Mouse (Mus musculus) heart, postnatal 0 days (tissue): ENCODE data around the gene C1qtnf2. TPM values are rescaled to one million over a fixed set of nuclear protein-coding genes. Genes with fewer than 3 reads are reported as not detected.
A peak's percentile ranks its signal among the peaks of the same experiment; 100 is the strongest.

Experiments used
- ATAC-seq: fragments of 200-750 bp; cut with Nextera tagmentation; 2 replicates; pipeline ENCODE4 v1.8.0; 2017; ENCODE audit warnings: low read depth, moderate number of reproducible peaks, moderate library complexity; ENCODE audit not compliant: insufficient read depth
- DNase-seq: peaks from one replicate; pipeline ENCODE4 v3.0.0-alpha.2; 2016; ENCODE audit warnings: low spot score
- H3K27ac ChIP-seq: fragments of 300-500 bp; sonication (generic); 2 replicates; pipeline ENCODE4 v1.5.1; 2014; ENCODE audit warnings: low read depth, mild to moderate bottlenecking
- H3K27me3 ChIP-seq: fragments of 300-500 bp; sonication (generic); 2 replicates; pipeline ENCODE4 v1.6.1; 2014; ENCODE audit warnings: low read length, mixed read lengths; ENCODE audit not compliant: control insufficient read depth, insufficient read depth
- H3K36me3 ChIP-seq: fragments of 300-500 bp; sonication (generic); replicated peaks from 2 replicates; pipeline ENCODE4 v1.6.1; 2014; ENCODE audit warnings: low read length, mixed read lengths; ENCODE audit not compliant: control insufficient read depth, insufficient read depth
- H3K4me1 ChIP-seq: fragments of 300-500 bp; sonication (generic); 2 replicates; pipeline ENCODE4 v1.6.1; 2014; ENCODE audit warnings: antibody characterized with exemption; ENCODE audit not compliant: control insufficient read depth, insufficient read depth
- H3K4me2 ChIP-seq: fragments of 300-500 bp; sonication (generic); 2 replicates; pipeline ENCODE4 v1.6.1; 2014; ENCODE audit warnings: low read depth, mild to moderate bottlenecking, low read length, moderate library complexity
- H3K4me3 ChIP-seq: fragments of 300-500 bp; sonication (generic); 2 replicates; pipeline ENCODE4 v1.5.1; 2014; ENCODE audit warnings: low read depth, low read length
- H3K9ac ChIP-seq: fragments of 300-500 bp; sonication (generic); replicated peaks from 2 replicates; pipeline ENCODE4 v1.6.1; 2014; ENCODE audit warnings: low read depth, low read length, mixed read lengths
- H3K9me3 ChIP-seq: fragments of 300-500 bp; sonication (generic); replicated peaks from 2 replicates; pipeline ENCODE4 v1.6.1; 2016; ENCODE audit warnings: low read length; ENCODE audit not compliant: control insufficient read depth
- CTCF ChIP-seq: IDR thresholded peaks from 2 replicates; pipeline ENCODE4 v1.5.1; 2016; ENCODE audit warnings: antibody characterized with exemption, control low read depth, low read depth
- EP300 ChIP-seq: IDR thresholded peaks from 2 replicates; pipeline ENCODE4 v1.6.1; 2016; ENCODE audit warnings: antibody characterized with exemption, low read depth
- WGBS: fragments of 180-500 bp; shearing (Covaris S2); extraction: QIAGEN DNeasy Blood & Tissue Kit; methylation state at CpG from one replicate; pipeline ENCODE4 v1.1.7; 2014; 5-methylcytosine and 5-hydroxymethylcytosine counted together
- polyA plus RNA-seq: library from polyadenylated mRNA; unstranded; fragments of >200 nt; fragmentation: Nextera tagmentation; extraction: Ambion mirVana; gene quantifications from 2 replicates; pipeline ENCODE4 v1.2.1, GENCODE M21; 2015
- total RNA-seq: library from RNA; depleted of rRNA; stranded (reverse); fragments of >200 nt; gene quantifications from 2 replicates; pipeline ENCODE4 v1.2.3, GENCODE M21; 2014; ENCODE audit warnings: low replicate concordance

The C1qtnf2 gene
- total and polyA plus RNA-seq, 2 experiments from 2014 or later, result 13.9 to 14.3 TPM

- Histone ChIP-seq H3K4me1 (no peaks in the 10 kb centered on the region), H3K27ac (no peak overlapping the region), H3K9ac (no peak overlapping the region), H3K4me2 (no peak overlapping the region), H3K4me3 (no peak overlapping the region), H3K27me3 (no peaks in the 10 kb centered on the region), H3K36me3 (no peaks in the 10 kb centered on the region), H3K9me3 (no peaks in the 10 kb centered on the region)
- DNase-seq (no peak), ATAC-seq (no peak)
- TF ChIP-seq EP300 (no peak), CTCF (no peak)
- 85% methylated on average over 3 of the region's 3 CpGs for WGBS
These were observed 46.4 kb downstream of the C1qtnf2 start for GRCm38 (mm10) chr11:43520521-43520920.

GRCm38 (mm10) chr11:43528078-43528682, 54.1 kb downstream of the C1qtnf2 start:
- Histone ChIP-seq H3K9ac (peak overlapping the region; percentile 77), H3K4me3 (peak overlapping the region; percentile 80), H3K4me1 (peaks cover 30% of the 10 kb centered on the region), H3K27ac (peak overlapping the region; percentile 87), H3K36me3 (peaks cover 4% of the 10 kb centered on the region; the same call in 1 of the 2 replicates), H3K9me3 (no peaks in the 10 kb centered on the region), H3K27me3 (no peaks in the 10 kb centered on the region), H3K4me2 (peak overlapping the region; percentile 66)
- TF ChIP-seq EP300 (no peak), CTCF (no peak; the same call in 1 of the 2 replicates)
- under 1% methylated on average over 25 of the region's 25 CpGs for WGBS
- DNase-seq, result no peak
- ATAC-seq, result peak; percentile 19

DNA sequence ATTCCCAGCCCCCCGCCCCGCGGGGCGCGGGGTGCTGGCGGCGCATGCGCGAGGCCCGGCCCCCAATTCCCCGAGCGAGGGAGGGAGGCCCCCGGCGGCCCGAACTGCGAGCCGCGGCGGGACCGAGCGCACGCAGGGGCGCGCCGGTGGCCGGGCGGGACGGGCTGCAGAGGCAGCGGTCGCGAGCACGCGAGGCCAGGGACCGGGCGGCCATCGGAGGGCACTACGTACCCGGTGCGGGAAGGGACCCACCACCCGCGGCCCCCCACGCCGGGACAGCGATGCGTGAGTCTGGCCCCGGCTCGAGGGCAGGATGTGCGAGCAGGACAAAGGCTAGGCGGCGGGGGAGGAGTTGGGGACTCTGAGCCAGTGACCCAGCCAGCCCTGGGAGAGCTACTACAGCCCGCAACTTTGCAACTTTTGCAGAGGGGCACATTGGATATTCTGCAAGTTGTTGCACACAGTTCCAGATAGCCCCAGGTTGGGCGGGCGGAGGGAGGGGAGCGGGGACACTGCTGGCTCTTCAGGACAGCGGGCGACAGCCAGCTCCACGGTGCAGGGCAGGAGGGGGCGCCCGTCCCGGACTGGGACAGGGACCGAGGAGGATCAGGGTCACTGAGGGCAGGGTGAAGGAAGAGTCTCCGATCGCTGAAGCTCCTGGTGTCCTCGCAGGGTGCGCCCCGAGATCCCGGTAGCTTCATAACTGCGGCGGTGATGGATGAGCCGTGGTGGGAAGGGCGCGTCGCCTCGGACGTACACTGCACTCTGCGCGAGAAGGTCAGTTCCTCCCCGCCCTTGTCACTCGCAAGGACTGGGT, 54.8 kb downstream of the C1qtnf2 start, which contains the start of gene Ccnjl:
Gene Ccnjl, plus strand, starts transcription at position 102 of the 817 bp plus-strand sequence.
- Histone ChIP-seq H3K4me1 (peaks cover 30% of the 10 kb centered on the region), H3K9ac (peak within 1 kb of the TSS; percentile 77), H3K9me3 (no peaks in the 10 kb centered on the region), H3K36me3 (peaks cover 11% of the 10 kb centered on the region; the same call in 1 of the 2 replicates), H3K27ac (peak within 1 kb of the TSS; percentile 87), H3K4me3 (peak within 1 kb of the TSS; percentile 80), H3K27me3 (no peaks in the 10 kb centered on the region), H3K4me2 (peak within 1 kb of the TSS; percentile 66)
- WGBS, result under 1% methylated on average over 78 of the region's 79 CpGs
- TF ChIP-seq EP300, result no peak
- TF ChIP-seq CTCF, result peak; percentile 36
- DNase-seq (peak; percentile 78), ATAC-seq (peak; percentile 86)

- DNase-seq, result peak; percentile 36
- H3K4me2 ChIP-seq, result peak overlapping the region; percentile 66
- ATAC-seq, result no peak
- 23% methylated on average over 3 of the region's 3 CpGs for WGBS
- H3K9ac ChIP-seq, result 0 out of 2 replicates have a peak overlapping the region, but pooled peaks have one; percentile 24
- H3K27me3 ChIP-seq, result no peaks in the 10 kb centered on the region
- H3K4me3 ChIP-seq, result peak overlapping the region; percentile 80
- peaks cover 30% of the 10 kb centered on the region for H3K4me1 ChIP-seq
- peaks cover 18% of the 10 kb centered on the region; the same call in 1 of the 2 replicates for H3K36me3 ChIP-seq
- H3K27ac ChIP-seq, result peak overlapping the region; percentile 87
- no peaks in the 10 kb centered on the region for H3K9me3 ChIP-seq
- no peak for TF ChIP-seq CTCF
- no peak for TF ChIP-seq EP300
These were observed 56.0 kb downstream of the C1qtnf2 start for GRCm38 (mm10) chr11:43530043-43530442.

DNA sequence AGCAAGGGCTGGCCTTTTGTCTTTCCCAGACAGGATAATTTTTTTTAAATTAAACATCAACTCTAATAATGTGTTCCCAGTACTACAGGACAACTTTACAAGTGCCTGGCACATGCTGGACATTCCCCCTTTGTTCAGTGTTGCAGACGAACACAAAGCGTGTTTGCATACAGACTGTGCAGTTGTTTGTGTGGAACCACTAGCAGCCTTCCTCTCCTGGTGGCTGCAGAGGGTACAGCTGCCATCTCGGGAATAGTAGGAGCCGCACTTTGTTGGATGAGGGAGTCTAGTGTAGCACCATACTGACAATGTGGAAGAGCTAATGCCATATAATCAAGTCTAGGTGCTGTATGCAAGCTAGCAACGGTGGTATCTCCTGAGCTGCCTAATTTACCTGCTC, 57.5 kb downstream of the C1qtnf2 start:
- no peak for ATAC-seq
- Histone ChIP-seq H3K36me3 (peaks cover 33% of the 10 kb centered on the region), H3K9ac (no peak overlapping the region), H3K4me1 (peaks cover 37% of the 10 kb centered on the region), H3K27ac (peak overlapping the region; percentile 87), H3K27me3 (no peaks in the 10 kb centered on the region), H3K9me3 (no peaks in the 10 kb centered on the region), H3K4me3 (no peak overlapping the region), H3K4me2 (no peak overlapping the region)
- TF ChIP-seq EP300, result no peak
- TF ChIP-seq CTCF, result peak; percentile 37
- DNase-seq, result no peak
- 61% methylated on average over 5 of the region's 5 CpGs for WGBS
